Mouse (Mus musculus): ENCODE data around the gene Acat3.
"Not testable (repeated sequence)": the region's sequence is repeated elsewhere in the genome, so short reads cannot be mapped to it uniquely, and the experiment has no call there.

Gene Acat3

GRCm38 (mm10) chr17:12916588-12917380 lies 23.6 kb downstream of the Acat3 start:
- no peak for DNase-seq (ENCODE audit: low spot score)

- DNase-seq (ENCODE audit: low spot score) = peak; percentile 100
Observed at GRCm38 (mm10) chr17:12915881-12916583, 24.4 kb downstream of the Acat3 start, which contains the start of gene Mrpl18. Mrpl18 (minus strand) TSS chr17:12916345.

- no peak for DNase-seq (ENCODE audit: low spot score)
Observed at GRCm38 (mm10) chr17:12915488-12915880, 24.9 kb downstream of the Acat3 start, which contains the start of gene Tcp1. Tcp1 (plus strand) TSS chr17:12915701.

- no peak for DNase-seq (ENCODE audit: low spot score)
Observed at GRCm38 (mm10) chr17:12910391-12910790, 30.0 kb downstream of the Acat3 start.

GRCm38 (mm10) chr17:12909361-12910280 lies 30.8 kb downstream of the Acat3 start, which contains the start of gene Pnldc1:
Pnldc1 (minus strand) TSS chr17:12910230.
- DNase-seq (ENCODE audit: low spot score) = no peak

GRCm38 (mm10) chr17:12906436-12906835 lies 34.0 kb downstream of the Acat3 start:
- DNase-seq (ENCODE audit: low spot score) = no peak

- no peak for DNase-seq (ENCODE audit: low spot score)
Observed at GRCm38 (mm10) chr17:12905810-12906209, 34.6 kb downstream of the Acat3 start.

GRCm38 (mm10) chr17:12904349-12904748 lies 36.1 kb downstream of the Acat3 start:
- no peak for DNase-seq (ENCODE audit: low spot score)

GRCm38 (mm10) chr17:12903372-12904333 lies 36.7 kb downstream of the Acat3 start:
- no peak for DNase-seq (ENCODE audit: low spot score)

- no peak for DNase-seq (ENCODE audit: low spot score)
Observed at GRCm38 (mm10) chr17:12902291-12902690, 38.1 kb downstream of the Acat3 start.

- DNase-seq (ENCODE audit: low spot score) = not testable (repeated sequence)
Observed at GRCm38 (mm10) chr17:12898607-12899006, 41.8 kb downstream of the Acat3 start.

GRCm38 (mm10) chr17:12897674-12898073 lies 42.7 kb downstream of the Acat3 start:
- no peak for DNase-seq (ENCODE audit: low spot score)

- DNase-seq (ENCODE audit: low spot score) = no peak
Observed at GRCm38 (mm10) chr17:12892033-12892432, 48.4 kb downstream of the Acat3 start.

GRCm38 (mm10) chr17:12891054-12891453 lies 49.3 kb downstream of the Acat3 start:
- no peak for DNase-seq (ENCODE audit: low spot score)

GRCm38 (mm10) chr17:12887021-12887775 lies 53.2 kb downstream of the Acat3 start:
- no peak for DNase-seq (ENCODE audit: low spot score)

- DNase-seq (ENCODE audit: low spot score) = no peak
Observed at GRCm38 (mm10) chr17:12886620-12887019, 53.8 kb downstream of the Acat3 start.

- DNase-seq (ENCODE audit: low spot score) = no peak
Observed at GRCm38 (mm10) chr17:12881216-12881615, 59.2 kb downstream of the Acat3 start.

- peak; percentile 74 for DNase-seq (ENCODE audit: low spot score)
Observed at GRCm38 (mm10) chr17:12880178-12880577, 60.2 kb downstream of the Acat3 start.

GRCm38 (mm10) chr17:12875734-12876133 lies 64.7 kb downstream of the Acat3 start, which contains the start of gene Mrgprh:
Mrgprh (plus strand) TSS chr17:12876034.
- DNase-seq (ENCODE audit: low spot score) = no peak
